Mouse (Mus musculus): ENCODE results near the gene Ctsj.
"Not testable (repeated sequence)": the region's sequence is repeated elsewhere in the genome, so short reads cannot be mapped to it uniquely, and the experiment has no call there.

Gene Ctsj

GRCm38 (mm10) chr13:61005859-61006258 lies at the start of gene Ctsj:
Gene Ctsj, minus strand, starts transcription at chr13:61005959.
- DNase-seq (ENCODE audit: low spot score in 2 of 2), result no peak

GRCm38 (mm10) chr13:61040531-61040930 lies 34.8 kb upstream of the Ctsj start, which contains the start of gene Ctsq:
Gene Ctsq, minus strand, starts transcription at chr13:61040631.
- no peak for DNase-seq (ENCODE audit: low spot score in 2 of 2)

GRCm38 (mm10) chr13:61022785-61023184 lies 17.0 kb upstream of the Ctsj start:
- no peak for DNase-seq (ENCODE audit: low spot score in 2 of 2)

GRCm38 (mm10) chr13:61021844-61022243 lies 16.1 kb upstream of the Ctsj start:
- no peak for DNase-seq (ENCODE audit: low spot score in 2 of 2)

DNA sequence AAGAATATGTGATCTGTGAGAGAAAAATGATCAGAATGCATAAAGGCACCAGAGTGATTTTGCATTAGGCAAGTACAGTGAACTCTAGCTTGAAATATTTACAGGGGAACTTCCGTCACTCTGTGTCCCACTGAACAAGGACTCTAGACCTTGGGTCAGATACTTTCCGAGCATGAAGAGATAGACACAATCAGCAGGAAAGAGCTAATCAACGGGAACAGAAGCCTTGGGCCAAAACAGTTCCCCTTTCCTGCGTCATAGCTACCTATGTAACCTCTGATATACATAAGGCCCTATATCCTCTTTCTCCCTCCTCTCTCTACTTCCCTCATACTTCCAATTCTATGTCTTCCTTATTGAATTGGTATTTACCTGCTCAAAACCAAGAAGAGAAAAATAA lies 4.4 kb upstream of the Ctsj start:
- DNase-seq (ENCODE audit: low spot score in 2 of 2), result no peak

- no peak for DNase-seq (ENCODE audit: low spot score in 2 of 2)
Observed at GRCm38 (mm10) chr13:60997600-60997999, 8.2 kb downstream of the Ctsj start.

DNA sequence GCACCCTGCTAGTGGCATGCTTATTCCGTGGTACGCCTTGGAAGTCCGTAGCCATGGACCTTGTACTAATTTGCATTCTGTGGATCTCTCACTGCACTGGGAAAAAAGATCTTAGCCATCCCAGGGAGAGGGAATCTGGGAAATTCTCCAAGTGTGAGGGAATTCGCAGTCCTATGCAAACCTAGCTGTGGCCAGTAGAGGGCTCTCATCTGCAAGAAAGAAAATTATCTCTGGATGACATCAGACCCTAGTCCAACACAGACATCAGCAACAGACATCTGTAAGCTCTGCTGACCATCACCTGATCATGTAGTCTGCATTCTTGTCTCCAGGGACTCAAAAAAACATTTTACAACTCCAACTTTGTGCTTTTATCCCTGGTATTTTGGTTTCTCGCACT lies 18.8 kb downstream of the Ctsj start:
- not testable (repeated sequence) for DNase-seq (ENCODE audit: low spot score in 2 of 2)

GRCm38 (mm10) chr13:60972319-60972718 lies 33.4 kb downstream of the Ctsj start:
- DNase-seq (ENCODE audit: low spot score in 2 of 2), result not testable (repeated sequence)

DNA sequence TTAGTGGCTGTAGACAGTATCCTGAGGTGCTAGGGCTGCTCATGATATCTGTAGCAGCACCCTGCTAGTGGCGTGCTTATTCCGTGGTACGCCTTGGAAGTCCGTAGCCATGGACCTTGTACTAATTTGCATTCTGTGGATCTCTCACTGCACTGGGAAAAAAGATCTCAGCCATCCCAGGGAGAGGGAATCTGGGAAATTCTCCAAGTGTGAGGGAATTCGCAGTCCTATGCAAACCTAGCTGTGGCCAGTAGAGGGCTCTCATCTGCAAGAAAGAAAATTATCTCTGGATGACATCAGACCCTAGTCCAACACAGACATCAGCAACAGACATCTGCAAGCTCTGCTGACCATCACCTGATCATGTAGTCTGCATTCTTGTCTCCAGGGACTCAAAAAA lies 41.8 kb downstream of the Ctsj start:
- DNase-seq (ENCODE audit: low spot score in 2 of 2), result not testable (repeated sequence)

GRCm38 (mm10) chr13:60961706-60962105 lies 44.1 kb downstream of the Ctsj start:
- DNase-seq (ENCODE audit: low spot score in 2 of 2), result no peak

Measured in right cerebral cortex, postnatal 10 days (tissue).